Mouse (Mus musculus): Measurements from ENCODE around the gene Tmem129. TPM values are rescaled to one million over a fixed set of nuclear protein-coding genes. Genes with fewer than 3 reads are reported as not detected.

The Tmem129 gene
- polyA plus RNA-seq, 1 experiment from 2014 or later, result 40.7 TPM

DNA sequence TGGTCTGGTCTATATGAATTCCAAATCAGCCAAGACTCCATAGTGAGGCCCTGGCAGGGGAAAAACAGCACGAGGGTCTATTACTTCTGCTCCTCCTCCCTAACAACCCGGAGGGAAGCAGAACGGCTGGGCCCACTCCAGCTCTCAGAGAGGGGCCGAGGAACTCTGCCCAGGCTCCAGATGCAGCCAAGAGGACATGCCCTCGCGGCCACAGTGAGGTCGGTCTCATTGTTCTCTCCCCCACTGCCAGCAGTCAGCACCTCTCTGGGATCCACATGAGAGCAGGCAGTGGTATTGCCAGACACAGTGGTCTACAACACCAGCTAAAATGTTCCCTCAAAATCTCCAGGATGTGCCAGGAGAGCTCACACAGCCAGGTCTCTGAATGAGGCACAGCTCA lies 51.6 kb downstream of the Tmem129 start:
- WGBS, result 79% methylated on average over 7 of the region's 7 CpGs
- Histone ChIP-seq H3K27me3 (no peaks in the 10 kb centered on the region), H3K4me1 (no peaks in the 10 kb centered on the region), H3K4me3 (no peak overlapping the region), H3K27ac (no peak overlapping the region), H3K4me2 (replicated peaks) (no peak overlapping the region), H3K36me3 (peaks cover 53% of the 10 kb centered on the region), H3K9ac (no peak overlapping the region), H3K9me3 (no peaks in the 10 kb centered on the region)
- ATAC-seq (ENCODE audit: insufficient number of reproducible peaks, insufficient read depth, low FRiP score, low TSS enrichment), result no peak

DNA sequence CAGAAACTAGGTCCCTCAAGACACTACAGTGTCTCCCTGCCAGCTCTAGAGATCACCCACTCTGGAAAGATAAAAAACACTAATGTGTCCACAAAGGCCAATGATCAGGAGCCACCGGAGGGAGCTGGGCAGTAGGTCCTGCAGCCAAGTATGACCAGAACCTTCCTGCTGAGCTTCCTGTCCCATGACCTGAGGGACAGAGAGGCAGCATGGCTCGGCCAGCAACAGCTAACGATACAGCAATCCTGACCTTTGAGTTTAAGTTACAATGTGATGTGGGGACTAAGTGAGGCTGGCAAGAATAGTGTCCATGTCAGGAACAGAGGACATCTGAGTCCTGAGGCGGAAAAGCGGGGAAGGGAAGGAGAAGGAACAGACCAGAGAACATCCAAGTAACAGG lies 52.9 kb downstream of the Tmem129 start:
- H3K9ac ChIP-seq, result no peak overlapping the region
- H3K27ac ChIP-seq, result no peak overlapping the region
- no peaks in the 10 kb centered on the region for H3K4me1 ChIP-seq
- H3K27me3 ChIP-seq, result no peaks in the 10 kb centered on the region
- H3K4me2 ChIP-seq (replicated peaks), result no peak overlapping the region
- ATAC-seq (ENCODE audit: insufficient number of reproducible peaks, insufficient read depth, low FRiP score, low TSS enrichment), result no peak
- WGBS, result 85% methylated on average over 5 of the region's 5 CpGs
- H3K36me3 ChIP-seq, result peaks cover 52% of the 10 kb centered on the region
- H3K4me3 ChIP-seq, result no peak overlapping the region
- no peaks in the 10 kb centered on the region for H3K9me3 ChIP-seq

Other genes with a start within 250 kb of the Tmem129 start
- gene Nkx1-1, start 224.4 kb downstream of the Tmem129 start, polyA plus RNA-seq (2016; fragmentation: Nextera tagmentation; extraction: Ambion mirVana), result not detected in 2 replicates
- 72.9 and 74.6 TPM in 2 replicates for gene Fam53a, start 28.8 kb downstream of the Tmem129 start, polyA plus RNA-seq (2016; fragmentation: Nextera tagmentation; extraction: Ambion mirVana)
- 0.38 and 0.83 TPM in 2 replicates for gene Gm9903, start 28.5 kb downstream of the Tmem129 start, polyA plus RNA-seq (2016; fragmentation: Nextera tagmentation; extraction: Ambion mirVana)
- 265 and 270 TPM in 2 replicates for gene Slbp, start 5.8 kb downstream of the Tmem129 start, polyA plus RNA-seq (2016; fragmentation: Nextera tagmentation; extraction: Ambion mirVana)
- gene Tacc3, start 288 bp downstream of the Tmem129 start, polyA plus RNA-seq (2016; fragmentation: Nextera tagmentation; extraction: Ambion mirVana), result 227 and 249 TPM in 2 replicates
- gene Fgfr3, start 63.3 kb upstream of the Tmem129 start, polyA plus RNA-seq (2016; fragmentation: Nextera tagmentation; extraction: Ambion mirVana), result 13.4 and 19.5 TPM in 2 replicates
- gene Letm1, start 124.4 kb upstream of the Tmem129 start, polyA plus RNA-seq (2016; fragmentation: Nextera tagmentation; extraction: Ambion mirVana), result 63.8 and 65.3 TPM in 2 replicates
- 64.0 and 77.1 TPM in 2 replicates for gene Nsd2, start 162.3 kb upstream of the Tmem129 start, polyA plus RNA-seq (2016; fragmentation: Nextera tagmentation; extraction: Ambion mirVana)